In genomic region chr7:80781444-80782120, GRCm38 (mm10) we compare ENCODE assay signal across 9 mouse cellular contexts. TPM values are rescaled to one million over a fixed set of nuclear protein-coding genes. Genes with fewer than 3 reads are reported as not detected.
DNase-seq lines count a peak whose midpoint lies in the region; ATAC-seq and TF ChIP-seq lines count a peak whose summit lies in the region.
"Had no signal": no experiment of that assay in that cellular context is flagged by ENCODE, and none has a peak within 500 bp of the region (broad histone marks: within the 10 kb centered on the region; RNA-seq: fewer than 3 reads in every experiment).

No protein-coding gene starts in this region.

- TF ChIP-seq CTCF in ES-Bruce4 (IDR thresholded peaks at IDR 0.05; ENCODE audit: low read depth, low read length) = no peak

- H3K27me3 ChIP-seq in ES-Bruce4 (ENCODE audit: control insufficient read depth, insufficient read depth, low read length, poor library complexity, severe bottlenecking) = no peaks in the 10 kb centered on the region
- no peaks in the 10 kb centered on the region for H3K27me3 ChIP-seq in heart, embryonic 12.5 days (replicated peaks)
- no peaks in the 10 kb centered on the region for H3K27me3 ChIP-seq in liver, embryonic 12.5 days (replicated peaks)

- DNase-seq in R1 (ENCODE audit: low read depth, low spot score) = peak; percentile 87
- no peak for DNase-seq in c-Kit-positive CD71-positive TER-119-positive erythroid progenitor cells, embryonic 14.5 days (ENCODE audit: low spot score)
- DNase-seq in retina, embryonic 14.5 days (ENCODE audit: low spot score) = no peak
- DNase-seq in left cerebral cortex, adult 11 months (ENCODE audit: low spot score) = no peak
- no peak for DNase-seq in thymus, postnatal 36 days
- DNase-seq: cerebellum, adult 11-12 months had no signal

- TF ChIP-seq POLR2A in ES-Bruce4 (IDR thresholded peaks at IDR 0.05; ENCODE audit: insufficient read depth, low read length) = no peak

- H3K4me1 ChIP-seq in ES-Bruce4 (ENCODE audit: control insufficient read depth, insufficient read depth, low read length) = peaks cover 2% of the 10 kb centered on the region
- peaks cover 69% of the 10 kb centered on the region for H3K4me1 ChIP-seq in heart, embryonic 12.5 days (replicated peaks)
- peaks cover 49% of the 10 kb centered on the region for H3K4me1 ChIP-seq in liver, embryonic 12.5 days

- no peak overlapping the region; the same call in 1 of the 2 replicates for H3K4me2 ChIP-seq in heart, embryonic 12.5 days
- peak overlapping the region; percentile 29 for H3K4me2 ChIP-seq in liver, embryonic 12.5 days

- no peaks in the 10 kb centered on the region for H3K9me3 ChIP-seq in ES-Bruce4 (replicated peaks; ENCODE audit: control insufficient read depth, insufficient read depth, low read length, poor library complexity, severe bottlenecking)
- no peaks in the 10 kb centered on the region for H3K9me3 ChIP-seq in heart, embryonic 12.5 days (replicated peaks)
- no peaks in the 10 kb centered on the region for H3K9me3 ChIP-seq in liver, embryonic 12.5 days (replicated peaks)

- 45% methylated on average over 9 of the region's 9 CpGs for WGBS in heart, embryonic 12.5 days
- WGBS in liver, embryonic 12.5 days (ENCODE audit: insufficient replicate concordance) = 54% methylated on average over 9 of the region's 9 CpGs

- H3K27ac ChIP-seq in ES-Bruce4 (ENCODE audit: insufficient read depth, low read length) = peak overlapping the region; percentile 98
- peak overlapping the region; percentile 77 for H3K27ac ChIP-seq in heart, embryonic 12.5 days (ENCODE audit: poor library complexity, severe bottlenecking)
- H3K27ac ChIP-seq in liver, embryonic 12.5 days = no peak overlapping the region

- H3K9ac ChIP-seq in ES-Bruce4 (ENCODE audit: low read depth, poor library complexity, severe bottlenecking) = peak overlapping the region; percentile 68
- H3K9ac ChIP-seq in heart, embryonic 12.5 days = no peak overlapping the region; the same call in 1 of the 2 replicates
- H3K9ac ChIP-seq in liver, embryonic 12.5 days = no peak overlapping the region

- peak; percentile 61; the same call in 1 of the 2 replicates for TF ChIP-seq EP300 in ES-Bruce4 (IDR thresholded peaks at IDR 0.05; ENCODE audit: insufficient read depth, low read depth, low read length)

- peak overlapping the region; percentile 63 for H3K4me3 ChIP-seq in ES-Bruce4 (ENCODE audit: low read depth, low read length)
- no peak overlapping the region for H3K4me3 ChIP-seq in heart, embryonic 12.5 days
- no peak overlapping the region for H3K4me3 ChIP-seq in liver, embryonic 12.5 days

- ATAC-seq in heart, embryonic 12.5 days (ENCODE audit: insufficient number of reproducible peaks, low FRiP score) = 0 out of 2 replicates have a peak, but pooled peaks have one; percentile 16
- no peak for ATAC-seq in liver, embryonic 12.5 days

- H3K36me3 ChIP-seq in ES-Bruce4 (ENCODE audit: control insufficient read depth, insufficient read depth, low read length, poor library complexity, severe bottlenecking) = no peaks in the 10 kb centered on the region
- no peaks in the 10 kb centered on the region for H3K36me3 ChIP-seq in heart, embryonic 12.5 days
- H3K36me3 ChIP-seq in liver, embryonic 12.5 days = no peaks in the 10 kb centered on the region

RNA-seq across cellular contexts. Expression of gene Iqgap1, which starts 44.2 kb away (rescaled TPM):
- polyA plus RNA-seq in ES-Bruce4 (2011; ENCODE audit: insufficient read depth, insufficient read length, low read depth, missing spikeins) = 215 and 222 TPM in 2 replicates
- polyA plus RNA-seq in heart, embryonic 12.5 days (2016; fragmentation: Nextera tagmentation; extraction: Ambion mirVana) = 41.3 and 42.0 TPM in 2 replicates
- polyA plus RNA-seq in liver, embryonic 12.5 days (2016; fragmentation: Nextera tagmentation; extraction: Ambion mirVana) = 19.4 and 19.9 TPM in 2 replicates
